Mouse (Mus musculus) thymus, adult 2 months (tissue): ENCODE measurements at regions not wholly inside any gene's neighbourhood (a gene's known extent, or its start where the extent isn't known, plus 50 kb on each side); places are given as distances from the start of the nearest gene placed in this dataset.

Experiments
- CTCF ChIP-seq: fragments of 200-500 bp; IDR thresholded peaks from 2 replicates; pipeline ENCODE4 v1.5.1; 2012; ENCODE audit warnings: mild to moderate bottlenecking, control low read depth, low read length, moderate library complexity, borderline replicate concordance; ENCODE audit not compliant: control insufficient read depth, poor library complexity, insufficient read depth; ENCODE audit errors: extremely low read depth
- POLR2A ChIP-seq: fragments of 200-500 bp; IDR thresholded peaks from 2 replicates; pipeline ENCODE4 v1.6.1; 2012; ENCODE audit warnings: mild to moderate bottlenecking, low read length, control low read depth, moderate library complexity; ENCODE audit not compliant: control insufficient read depth, poor library complexity, insufficient read depth; ENCODE audit errors: extremely low read depth

- TF ChIP-seq POLR2A (no peak), CTCF (no peak)
Observed at GRCm38 (mm10) chr5:133171266-133171665, 628.1 kb upstream of the Auts2 start.
